Mouse (Mus musculus) layer of hippocampus, adult 18-20 months (tissue): ENCODE results near the gene Spata1. TPM values are rescaled to one million over a fixed set of nuclear protein-coding genes. Genes with fewer than 3 reads are reported as not detected.
A peak's percentile ranks its signal among the peaks of the same experiment; 100 is the strongest.

Experiments
- DNase-seq, 2 experiments: peaks; one replicate each; pipeline ENCODE4 v3.0.0; 2022; ENCODE audit warnings: low spot score in 2 of 2
- long read RNA-seq: library from polyadenylated mRNA; stranded (forward); transcript quantifications from one replicate; pipeline ENCODE4 v2.0.0, GENCODE M21; 2021
- total RNA-seq, 2 experiments: library from RNA; stranded (reverse); gene quantifications; 2 replicates each; pipeline ENCODE4 v1.2.3; 2021

Spata1 gene
- 1 to 10 TPM; 2.1 to 3.2 TPM for total RNA-seq
- long read RNA-seq, partial matches to known transcripts: 0 of 2 reads
- long read RNA-seq, other reads (novel, unspliced or antisense): 2 of 2 reads

- peak; percentile 30 to 57 for DNase-seq
Observed at GRCm38 (mm10) chr3:146499431-146500002, at the start of gene Spata1, which contains the start of gene Gng5. Gene Spata1 (minus strand): TSS chr3:146499753. Gene Gng5 (plus strand): TSS chr3:146499807.

GRCm38 (mm10) chr3:146543632-146544031 is 44.1 kb upstream of the Spata1 start:
- DNase-seq: no peak

GRCm38 (mm10) chr3:146540521-146541273 is 41.1 kb upstream of the Spata1 start:
- no peak for DNase-seq

GRCm38 (mm10) chr3:146534986-146535385 is 35.4 kb upstream of the Spata1 start:
- DNase-seq: no peak

GRCm38 (mm10) chr3:146528335-146528734 is 28.8 kb upstream of the Spata1 start:
- DNase-seq: no peak

GRCm38 (mm10) chr3:146521652-146522020 is 22.1 kb upstream of the Spata1 start:
- no peak for DNase-seq

GRCm38 (mm10) chr3:146520798-146521651 is 21.5 kb upstream of the Spata1 start, which contains the start of gene Rpf1:
Gene Rpf1 (minus strand): TSS chr3:146521429.
- DNase-seq: peak; percentile 85 to 96

GRCm38 (mm10) chr3:146520226-146520797 is 20.8 kb upstream of the Spata1 start:
- no peak for DNase-seq

- no peak for DNase-seq
Observed at GRCm38 (mm10) chr3:146506711-146507110, 7.2 kb upstream of the Spata1 start.

- DNase-seq: no peak
Observed at GRCm38 (mm10) chr3:146501601-146502123, 2.1 kb upstream of the Spata1 start.

GRCm38 (mm10) chr3:146500810-146501201 is 1.3 kb upstream of the Spata1 start:
- DNase-seq: no peak

- DNase-seq: peak in 1 of 2 experiments; percentile 19
Observed at GRCm38 (mm10) chr3:146500003-146500809, 653 bp upstream of the Spata1 start.

GRCm38 (mm10) chr3:146498989-146499388 is 564 bp downstream of the Spata1 start:
- peak in 1 of 2 experiments; percentile 12 for DNase-seq

- no peak for DNase-seq
Observed at GRCm38 (mm10) chr3:146494941-146495340, 4.6 kb downstream of the Spata1 start.

GRCm38 (mm10) chr3:146486464-146486863 is 13.1 kb downstream of the Spata1 start:
- DNase-seq: no peak

- DNase-seq: no peak
Observed at GRCm38 (mm10) chr3:146482044-146482443, 17.5 kb downstream of the Spata1 start.

GRCm38 (mm10) chr3:146474428-146474827 is 25.1 kb downstream of the Spata1 start:
- DNase-seq: no peak

GRCm38 (mm10) chr3:146473741-146474140 is 25.8 kb downstream of the Spata1 start:
- DNase-seq: no peak

- DNase-seq: no peak
Observed at GRCm38 (mm10) chr3:146472657-146473056, 26.9 kb downstream of the Spata1 start.

GRCm38 (mm10) chr3:146469226-146469625 is 30.3 kb downstream of the Spata1 start:
- DNase-seq: no peak
